Mouse (Mus musculus) forebrain, embryonic 16.5 days (tissue): ENCODE measurements around the gene Rnf212b. TPM values are rescaled to one million over a fixed set of nuclear protein-coding genes. Genes with fewer than 3 reads are reported as not detected.
A peak's percentile ranks its signal among the peaks of the same experiment; 100 is the strongest.

Experiments used
- ATAC-seq: fragments of 200-750 bp; cut with Nextera tagmentation; 2 replicates; pipeline ENCODE4 v1.8.0; 2017; ENCODE audit warnings: mild to moderate bottlenecking, moderate library complexity
- H3K27ac ChIP-seq: fragments of 300-500 bp; sonication (generic); 2 replicates; pipeline ENCODE4 v1.5.1; 2014; ENCODE audit warnings: low read length, control low read depth
- H3K27me3 ChIP-seq: fragments of 300-500 bp; sonication (generic); replicated peaks from 2 replicates; pipeline ENCODE4 v1.6.1; 2014; ENCODE audit warnings: low read length; ENCODE audit not compliant: control insufficient read depth, insufficient read depth
- H3K36me3 ChIP-seq: fragments of 300-500 bp; sonication (generic); 2 replicates; pipeline ENCODE4 v1.6.1; 2014; ENCODE audit not compliant: control insufficient read depth, insufficient read depth
- H3K4me1 ChIP-seq: fragments of 300-500 bp; sonication (generic); replicated peaks from 2 replicates; pipeline ENCODE4 v1.6.1; 2014; ENCODE audit warnings: low read length; ENCODE audit not compliant: control insufficient read depth, insufficient read depth
- H3K4me2 ChIP-seq: fragments of 300-500 bp; sonication (generic); 2 replicates; pipeline ENCODE4 v1.6.1; 2014; ENCODE audit warnings: mild to moderate bottlenecking, low read length, control low read depth
- H3K4me3 ChIP-seq: fragments of 300-500 bp; sonication (generic); replicated peaks from 2 replicates; pipeline ENCODE4 v1.5.1; 2014; ENCODE audit warnings: mild to moderate bottlenecking, low read length, control low read depth
- H3K9ac ChIP-seq: fragments of 300-500 bp; sonication (generic); replicated peaks from 2 replicates; pipeline ENCODE4 v1.6.1; 2014; ENCODE audit warnings: low read depth, low read length, control low read depth
- H3K9me3 ChIP-seq: fragments of 300-500 bp; sonication (generic); 2 replicates; pipeline ENCODE4 v1.6.1; 2016; ENCODE audit warnings: low read length; ENCODE audit not compliant: control insufficient read depth
- WGBS: fragments of 180-500 bp; shearing (Covaris S2); extraction: QIAGEN DNeasy Blood & Tissue Kit; methylation state at CpG from one replicate; pipeline ENCODE4 v1.1.7; 2014; 5-methylcytosine and 5-hydroxymethylcytosine counted together
- polyA plus RNA-seq: library from polyadenylated mRNA; unstranded; fragments of >200 nt; fragmentation: Nextera tagmentation; extraction: Ambion mirVana; gene quantifications from 2 replicates; pipeline ENCODE4 v1.2.1, GENCODE M21; 2015

Rnf212b gene
- polyA plus RNA-seq, 1 experiment from 2014 or later, result not detected

DNA sequence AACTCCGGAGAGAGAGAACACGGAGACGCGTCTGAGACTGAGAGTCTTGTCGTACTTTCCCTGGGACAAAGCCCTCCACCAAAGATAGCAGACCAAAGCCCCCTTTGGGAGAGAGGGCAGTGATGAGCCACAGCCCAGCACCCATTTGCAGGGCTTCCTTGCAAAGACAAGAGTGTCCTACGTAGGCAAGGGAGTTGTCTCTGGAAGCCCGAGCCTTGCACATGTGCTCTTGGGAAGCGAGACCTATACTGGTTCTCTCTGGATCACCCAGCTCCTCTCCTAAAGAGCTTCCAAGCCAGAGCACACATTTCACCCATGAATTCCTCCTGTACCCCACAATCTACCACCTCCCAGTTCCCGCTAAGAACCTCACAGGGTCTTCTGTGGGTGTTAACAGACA is 33.9 kb upstream of the Rnf212b start:
- no peak for ATAC-seq

DNA sequence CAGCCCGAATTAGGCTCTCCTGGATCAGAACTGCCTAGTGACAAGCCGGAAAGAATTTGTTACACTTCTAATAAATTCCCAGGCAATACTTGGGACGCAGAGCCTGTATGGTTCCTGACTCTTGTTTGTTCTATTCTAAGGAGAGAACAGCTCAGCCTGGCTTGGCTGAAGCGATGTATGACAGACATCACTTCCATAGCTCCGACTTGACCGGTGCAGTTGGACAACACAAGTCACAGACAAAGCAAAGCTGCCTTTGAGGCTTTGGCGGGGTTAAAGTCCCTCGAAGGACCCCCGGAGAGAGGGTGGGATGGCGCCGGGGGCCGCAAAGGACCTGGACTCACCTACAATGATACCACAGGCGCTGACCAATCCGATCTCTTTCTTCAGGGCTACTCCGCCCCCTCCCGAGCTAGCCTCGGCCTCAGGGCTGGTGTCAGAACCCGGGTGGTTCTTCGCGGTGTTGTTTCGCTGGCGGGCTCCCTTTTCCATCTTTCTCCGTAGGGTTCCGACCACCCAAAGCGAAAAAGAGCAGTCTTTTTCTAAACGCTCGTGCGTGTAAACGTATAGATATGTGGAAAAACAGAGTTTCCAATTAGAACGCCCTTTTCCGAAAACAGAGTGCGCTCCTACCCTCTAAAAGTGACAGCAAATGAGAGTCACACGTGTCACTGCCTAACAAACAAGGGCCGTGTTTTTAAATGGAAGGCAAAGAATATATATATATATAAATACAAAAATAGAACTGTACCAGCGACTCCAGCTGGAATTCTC is 32.9 kb upstream of the Rnf212b start:
- Histone ChIP-seq H3K36me3 (no peaks in the 10 kb centered on the region), H3K4me3 (peak overlapping the region; percentile 60), H3K4me2 (peak overlapping the region; percentile 84), H3K4me1 (peaks cover 7% of the 10 kb centered on the region; the same call in 1 of the 2 replicates), H3K9me3 (no peaks in the 10 kb centered on the region), H3K9ac (peak overlapping the region; percentile 61), H3K27me3 (peaks cover 5% of the 10 kb centered on the region; the same call in 1 of the 2 replicates), H3K27ac (no peak overlapping the region; the same call in 1 of the 2 replicates)
- 1% methylated on average over 35 of the region's 35 CpGs for WGBS
- peak; percentile 62 for ATAC-seq

More for the DNA sequence above, 33.9 kb upstream of the Rnf212b start:
- H3K9ac ChIP-seq, result no peak overlapping the region; the same call in 1 of the 2 replicates
- peak overlapping the region; percentile 84 for H3K4me2 ChIP-seq
- H3K36me3 ChIP-seq, result no peaks in the 10 kb centered on the region
- WGBS, result 87% methylated on average over 9 of the region's 9 CpGs
- peaks cover 7% of the 10 kb centered on the region; the same call in 1 of the 2 replicates for H3K4me1 ChIP-seq
- peaks cover 5% of the 10 kb centered on the region; the same call in 1 of the 2 replicates for H3K27me3 ChIP-seq
- no peak overlapping the region for H3K27ac ChIP-seq
- no peaks in the 10 kb centered on the region for H3K9me3 ChIP-seq
- H3K4me3 ChIP-seq, result peak overlapping the region; percentile 60

DNA sequence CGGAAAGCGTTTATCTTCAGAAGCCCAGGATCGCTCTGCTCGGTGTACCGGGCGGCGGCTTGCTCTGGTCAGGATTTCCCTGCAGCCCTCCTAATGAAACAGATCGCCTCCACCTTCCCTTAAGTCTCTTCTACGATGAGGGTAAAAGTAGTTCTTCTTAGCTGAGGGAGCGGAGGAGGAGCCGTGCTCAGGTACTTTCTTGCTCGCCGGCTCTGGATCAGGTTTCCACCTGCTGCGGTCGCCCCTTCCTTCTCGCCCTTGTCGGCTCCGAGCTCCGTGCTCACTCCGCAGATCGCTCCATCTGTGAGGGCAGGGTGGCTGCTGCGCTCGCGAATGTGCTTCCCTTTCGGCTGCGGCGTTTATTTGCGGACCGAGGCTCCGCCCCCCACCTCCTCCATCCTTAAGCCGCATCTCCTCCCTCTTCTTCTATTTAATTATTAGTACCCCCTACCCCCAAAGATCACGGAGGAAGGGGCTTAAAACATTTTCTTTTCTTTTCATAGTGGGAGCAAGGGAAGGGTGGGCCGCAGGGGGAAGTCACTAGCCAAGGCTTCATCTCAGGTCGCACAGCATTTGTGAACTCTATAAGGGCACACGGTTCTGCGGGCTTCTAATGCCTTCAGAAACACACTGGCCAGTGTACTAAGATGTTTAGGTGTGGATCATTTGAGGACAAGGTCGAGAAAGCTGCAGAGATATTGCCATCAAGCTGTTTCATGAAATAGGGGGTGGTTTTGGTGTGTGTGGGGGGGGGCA is 32.2 kb upstream of the Rnf212b start, which contains the start of gene Slc7a8:
Gene Slc7a8, minus strand, starts transcription at position 337 of the 756 bp plus-strand sequence.
- Histone ChIP-seq H3K9ac (peak within 1 kb of the TSS; percentile 61), H3K4me2 (peak within 1 kb of the TSS; percentile 84), H3K27me3 (peaks cover 5% of the 10 kb centered on the region; the same call in 1 of the 2 replicates), H3K36me3 (no peaks in the 10 kb centered on the region), H3K4me1 (peaks cover 9% of the 10 kb centered on the region; the same call in 1 of the 2 replicates), H3K27ac (peak within 1 kb of the TSS; percentile 68), H3K9me3 (no peaks in the 10 kb centered on the region), H3K4me3 (peak within 1 kb of the TSS; percentile 60)
- ATAC-seq, result peak; percentile 81
- WGBS, result 2% methylated on average over 37 of the region's 37 CpGs

DNA sequence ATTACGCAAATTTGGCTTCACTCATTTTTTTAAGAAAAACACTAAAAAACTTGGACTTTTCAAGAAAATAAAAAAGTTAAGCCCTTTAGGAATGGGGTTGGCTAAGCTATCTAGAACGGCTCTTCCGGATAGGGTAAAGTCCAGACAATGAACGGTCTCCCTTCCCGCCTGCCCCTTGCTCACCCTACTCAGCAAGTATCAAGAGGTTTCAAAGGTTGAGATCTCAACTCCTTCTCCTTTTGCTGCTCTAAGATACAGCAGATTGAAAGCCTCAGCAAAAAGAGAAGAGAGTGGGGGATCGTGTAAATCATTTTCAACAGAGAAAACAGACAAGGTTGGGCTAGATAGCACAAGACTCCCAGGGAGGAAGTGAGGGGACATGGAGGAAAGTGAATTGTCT is 31.0 kb upstream of the Rnf212b start:
- Histone ChIP-seq H3K9me3 (no peaks in the 10 kb centered on the region), H3K27ac (no peak overlapping the region), H3K36me3 (no peaks in the 10 kb centered on the region), H3K4me1 (peaks cover 9% of the 10 kb centered on the region; the same call in 1 of the 2 replicates), H3K27me3 (peaks cover 5% of the 10 kb centered on the region; the same call in 1 of the 2 replicates), H3K9ac (no peak overlapping the region), H3K4me3 (no peak overlapping the region), H3K4me2 (no peak overlapping the region)
- no peak for ATAC-seq
- WGBS, result 88% methylated on average over 6 of the region's 6 CpGs

GRCm38 (mm10) chr14:54785898-54786297 is 28.0 kb upstream of the Rnf212b start:
- no peak overlapping the region for H3K9ac ChIP-seq
- no peaks in the 10 kb centered on the region for H3K36me3 ChIP-seq
- 45% methylated on average over 4 of the region's 4 CpGs for WGBS
- H3K27ac ChIP-seq, result no peak overlapping the region
- ATAC-seq, result no peak
- H3K4me1 ChIP-seq, result peaks cover 5% of the 10 kb centered on the region; the same call in 1 of the 2 replicates
- no peak overlapping the region for H3K4me2 ChIP-seq
- peaks cover 5% of the 10 kb centered on the region; the same call in 1 of the 2 replicates for H3K27me3 ChIP-seq
- no peak overlapping the region for H3K4me3 ChIP-seq
- H3K9me3 ChIP-seq, result no peaks in the 10 kb centered on the region

DNA sequence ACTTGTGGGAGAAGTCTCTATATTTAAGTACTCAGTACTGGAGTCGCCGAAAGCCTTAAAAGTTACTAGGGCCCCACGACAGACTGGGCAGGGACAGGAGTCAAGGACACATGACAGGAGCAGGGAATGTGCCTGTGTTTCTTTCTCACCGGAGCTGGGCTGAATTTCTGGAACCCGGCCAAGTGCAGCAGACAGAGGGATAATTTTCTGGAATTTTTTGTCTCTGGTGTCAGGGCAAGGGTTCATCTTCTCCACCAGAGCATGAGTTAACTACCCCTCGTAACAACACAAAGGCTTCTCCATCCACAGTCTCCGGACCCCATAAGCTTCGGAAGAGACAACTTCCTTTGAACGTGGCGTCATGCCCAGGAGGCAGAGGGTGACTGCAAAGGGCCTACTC is 27.5 kb upstream of the Rnf212b start:
- H3K4me3 ChIP-seq, result no peak overlapping the region
- no peaks in the 10 kb centered on the region for H3K9me3 ChIP-seq
- no peak overlapping the region for H3K4me2 ChIP-seq
- no peak overlapping the region for H3K9ac ChIP-seq
- no peak for ATAC-seq
- peaks cover 5% of the 10 kb centered on the region; the same call in 1 of the 2 replicates for H3K27me3 ChIP-seq
- WGBS, result 57% methylated on average over 10 of the region's 10 CpGs
- H3K27ac ChIP-seq, result no peak overlapping the region
- H3K4me1 ChIP-seq, result 0 out of 2 replicates have a peak, but pooled peaks cover 5% of the 10 kb centered on the region
- no peaks in the 10 kb centered on the region for H3K36me3 ChIP-seq

DNA sequence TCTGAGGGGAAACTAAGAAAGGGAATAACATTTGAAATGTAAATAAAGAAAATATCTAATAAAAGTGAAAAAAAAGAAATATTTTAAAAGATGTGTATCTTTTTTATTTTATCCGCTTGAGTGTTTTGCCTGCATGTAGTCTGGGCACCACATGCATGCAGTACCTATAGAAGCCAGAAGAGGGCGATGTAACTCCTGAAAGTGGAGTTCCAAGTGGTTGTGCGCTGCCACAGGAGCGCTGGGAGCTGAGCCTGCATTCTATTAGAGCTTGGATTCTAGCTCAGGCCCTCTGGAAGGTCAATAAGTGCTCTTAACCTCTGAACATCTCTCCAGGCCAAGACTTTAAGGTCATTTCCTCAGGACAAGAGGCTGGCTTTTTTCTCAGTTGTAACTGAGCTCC is 26.7 kb upstream of the Rnf212b start:
- H3K36me3 ChIP-seq, result no peaks in the 10 kb centered on the region
- H3K27me3 ChIP-seq, result peaks cover 5% of the 10 kb centered on the region; the same call in 1 of the 2 replicates
- H3K9ac ChIP-seq, result no peak overlapping the region
- no peak for ATAC-seq
- H3K4me3 ChIP-seq, result no peak overlapping the region
- no peak overlapping the region for H3K4me2 ChIP-seq
- H3K9me3 ChIP-seq, result no peaks in the 10 kb centered on the region
- WGBS, result 54% methylated on average over 4 of the region's 4 CpGs
- 0 out of 2 replicates have a peak, but pooled peaks cover 2% of the 10 kb centered on the region for H3K4me1 ChIP-seq
- no peak overlapping the region for H3K27ac ChIP-seq

DNA sequence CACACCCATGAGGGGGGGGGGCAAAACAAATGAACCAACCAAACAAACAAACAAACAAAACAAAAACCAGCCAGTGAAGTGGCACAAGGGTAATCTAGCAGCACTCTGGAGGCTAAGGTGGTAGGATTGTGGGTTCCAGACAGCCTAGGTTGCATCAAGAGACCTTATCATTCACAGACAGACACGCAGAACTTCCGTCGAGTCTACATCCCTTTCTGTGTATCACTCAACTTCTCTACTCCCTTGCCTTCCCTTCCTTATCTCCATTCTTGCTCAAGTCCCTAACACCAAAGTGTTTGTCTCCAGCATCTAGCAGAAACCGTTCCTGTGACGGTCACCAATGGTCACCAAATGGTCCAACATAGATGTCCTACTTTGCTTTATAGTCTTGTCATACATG is 25.7 kb upstream of the Rnf212b start:
- Histone ChIP-seq H3K4me1 (0 out of 2 replicates have a peak, but pooled peaks cover 2% of the 10 kb centered on the region), H3K27ac (no peak overlapping the region), H3K9me3 (no peaks in the 10 kb centered on the region), H3K27me3 (peaks cover 2% of the 10 kb centered on the region; the same call in 1 of the 2 replicates), H3K9ac (no peak overlapping the region), H3K4me3 (no peak overlapping the region), H3K36me3 (no peaks in the 10 kb centered on the region), H3K4me2 (no peak overlapping the region)
- 94% methylated on average over 5 of the region's 5 CpGs for WGBS
- no peak for ATAC-seq

DNA sequence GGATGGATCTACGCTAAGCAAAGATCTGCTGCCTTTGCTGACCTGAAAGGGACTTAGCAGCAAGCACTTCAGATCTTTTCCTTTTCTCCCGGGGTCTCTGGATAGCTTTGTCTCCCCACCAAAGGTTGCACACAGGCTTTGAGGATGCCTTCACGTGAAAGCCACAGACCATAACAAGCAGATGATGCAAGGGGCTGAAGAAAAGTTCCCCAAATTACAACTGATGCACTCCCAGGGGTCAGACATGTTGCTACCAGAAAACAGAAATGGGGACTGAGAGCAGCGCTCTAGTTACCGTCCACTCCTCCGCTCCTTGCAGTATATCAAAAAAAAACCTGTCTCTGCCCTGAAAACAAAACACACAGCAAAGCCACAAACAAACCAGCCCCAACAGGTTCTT is 21.8 kb upstream of the Rnf212b start:
- Histone ChIP-seq H3K9ac (no peak overlapping the region), H3K4me2 (no peak overlapping the region), H3K27me3 (no peaks in the 10 kb centered on the region), H3K9me3 (no peaks in the 10 kb centered on the region), H3K4me1 (no peaks in the 10 kb centered on the region), H3K27ac (no peak overlapping the region), H3K4me3 (no peak overlapping the region), H3K36me3 (no peaks in the 10 kb centered on the region)
- 66% methylated on average over 6 of the region's 6 CpGs for WGBS
- ATAC-seq, result no peak
